Mouse (Mus musculus): ENCODE results near the gene Dtymk. TPM values are rescaled to one million over a fixed set of nuclear protein-coding genes. Genes with fewer than 3 reads are reported as not detected.

The Dtymk gene
- polyA plus RNA-seq, 1 experiment from 2014 or later = 294 TPM

DNA sequence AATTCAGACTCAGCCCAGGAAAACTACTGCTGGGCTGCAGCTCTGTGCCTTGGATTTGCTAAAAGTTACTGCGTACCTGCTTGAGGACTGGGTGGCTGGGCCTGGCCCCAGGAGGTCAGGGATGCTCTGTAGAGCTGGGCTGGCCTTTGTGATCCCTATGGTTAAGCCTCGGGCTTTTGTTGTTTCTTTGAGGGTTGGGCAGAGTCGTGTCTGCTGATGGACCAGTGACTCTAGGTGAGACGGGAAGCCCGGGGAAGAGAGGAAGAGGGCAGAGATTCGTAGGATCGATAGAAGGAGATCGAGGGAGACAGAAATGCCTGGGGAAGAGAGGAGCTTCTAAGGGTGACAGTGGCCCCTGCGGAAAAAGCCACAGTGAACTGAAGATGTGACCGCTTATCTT is 22.9 kb upstream of the Dtymk start, which contains the start of gene D2hgdh:
Gene D2hgdh (plus strand): TSS at position 301 of the 400 bp plus-strand sequence.
- Histone ChIP-seq H3K4me3 (peak within 1 kb of the TSS; percentile 68), H3K36me3 (peaks cover 23% of the 10 kb centered on the region), H3K27ac (replicated peaks) (peak within 1 kb of the TSS; percentile 89), H3K4me1 (peaks cover 20% of the 10 kb centered on the region), H3K9me3 (replicated peaks) (no peaks in the 10 kb centered on the region), H3K27me3 (ENCODE audit: low read depth, poor library complexity, severe bottlenecking) (no peaks in the 10 kb centered on the region)
- 3% methylated on average over 10 of the region's 10 CpGs for WGBS
- DNase-seq (ENCODE audit: low spot score) = no peak

DNA sequence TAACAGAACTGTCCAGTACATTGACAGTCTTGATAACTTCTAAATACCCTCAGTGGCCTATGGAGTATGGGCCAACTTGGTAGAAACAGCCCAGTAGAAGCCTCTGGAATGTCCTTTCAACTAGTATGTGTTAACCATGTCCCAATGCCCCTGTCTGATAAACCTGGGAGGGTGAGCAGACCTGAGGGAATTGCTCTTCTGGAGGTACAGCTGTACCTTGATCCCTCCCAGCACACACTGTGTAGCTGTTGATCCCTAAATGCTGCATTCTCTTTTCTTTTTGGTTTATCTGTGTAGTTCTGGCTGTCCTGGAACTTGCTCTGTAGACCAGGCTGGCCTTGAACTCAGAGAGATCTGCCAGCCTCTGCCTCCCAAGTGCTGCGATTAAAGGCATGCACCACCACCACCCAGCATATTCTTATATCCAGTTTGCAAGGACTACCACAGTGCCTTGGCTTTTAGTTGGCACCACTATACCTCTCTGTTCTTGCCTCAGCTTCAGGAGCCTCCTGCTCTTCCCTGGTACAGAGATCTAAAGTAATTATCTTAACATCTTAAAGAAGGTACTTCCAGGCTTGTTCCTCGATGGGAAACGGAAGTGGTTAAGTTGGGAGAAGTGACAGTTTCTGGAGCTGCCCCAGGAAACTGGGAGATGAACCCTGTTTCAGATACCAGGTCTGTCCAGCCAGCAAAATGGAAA is 22.2 kb upstream of the Dtymk start:
- no peak overlapping the region for H3K4me3 ChIP-seq

DNA sequence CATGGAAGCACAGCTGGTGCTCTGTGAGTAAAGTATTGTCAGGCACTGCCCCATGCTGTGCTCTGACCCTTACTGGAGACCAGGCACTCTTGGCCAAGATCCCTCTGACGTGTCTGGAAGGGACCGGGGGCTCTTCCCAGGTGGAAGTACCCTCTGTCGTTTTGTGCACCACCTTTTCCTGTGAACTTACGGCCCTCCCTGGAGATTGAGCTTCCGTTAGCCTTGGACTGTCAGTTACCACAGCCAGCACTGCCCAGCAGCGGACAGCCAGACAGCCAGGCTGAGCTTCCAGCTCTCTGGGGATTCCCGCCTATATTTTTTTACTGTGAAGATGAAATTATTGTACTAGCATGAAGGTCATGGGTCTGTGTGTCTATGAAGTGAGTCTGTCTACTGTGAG is 17.0 kb upstream of the Dtymk start:
- DNase-seq (ENCODE audit: low spot score) = no peak
- H3K9me3 ChIP-seq (replicated peaks) = no peaks in the 10 kb centered on the region
- no peak overlapping the region for H3K27ac ChIP-seq (replicated peaks)
- no peaks in the 10 kb centered on the region for H3K27me3 ChIP-seq (ENCODE audit: low read depth, poor library complexity, severe bottlenecking)
- H3K4me3 ChIP-seq = no peak overlapping the region
- H3K4me1 ChIP-seq = no peaks in the 10 kb centered on the region
- H3K36me3 ChIP-seq = peaks cover 81% of the 10 kb centered on the region
- WGBS = 89% methylated on average over 7 of the region's 7 CpGs

More for the DNA sequence above, 22.2 kb upstream of the Dtymk start:
- peaks cover 29% of the 10 kb centered on the region for H3K36me3 ChIP-seq
- H3K27ac ChIP-seq (replicated peaks) = peak overlapping the region; percentile 89
- no peaks in the 10 kb centered on the region for H3K27me3 ChIP-seq (ENCODE audit: low read depth, poor library complexity, severe bottlenecking)
- H3K9me3 ChIP-seq (replicated peaks) = no peaks in the 10 kb centered on the region
- 92% methylated on average over 3 of the region's 3 CpGs for WGBS
- DNase-seq (ENCODE audit: low spot score) = no peak
- peaks cover 20% of the 10 kb centered on the region for H3K4me1 ChIP-seq

DNA sequence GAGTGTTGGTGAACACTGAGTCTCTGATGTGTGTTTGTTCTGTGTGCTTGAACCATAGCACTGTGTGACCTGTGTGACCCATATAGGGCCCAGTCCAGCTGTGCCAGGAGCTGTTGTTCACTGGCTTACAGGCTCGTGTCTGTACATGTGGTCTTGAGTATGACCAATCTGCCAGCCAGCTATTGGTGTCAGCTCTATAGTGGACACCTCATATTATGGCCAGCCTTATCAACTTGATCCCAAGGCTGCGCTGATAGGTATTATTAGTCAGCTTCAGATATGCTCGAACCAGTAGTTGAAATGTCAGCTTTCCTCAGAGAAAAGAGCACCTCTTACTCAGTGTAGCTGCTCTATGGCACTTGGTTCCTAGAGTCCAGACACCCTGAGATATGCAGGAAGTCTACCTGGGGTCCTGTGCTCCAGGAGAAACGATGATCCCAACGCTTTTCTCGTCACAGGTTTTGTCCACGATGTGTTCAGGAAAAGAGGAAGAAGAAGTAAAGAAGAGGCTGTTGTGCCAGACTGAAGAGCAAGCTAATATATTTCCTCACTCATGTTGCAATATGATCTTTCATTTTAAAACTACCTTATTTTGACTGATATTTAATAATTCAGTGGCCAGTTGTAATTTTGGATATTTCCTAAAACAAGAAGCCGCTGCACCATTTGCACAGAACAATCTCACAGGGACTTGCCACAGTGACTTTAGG is 16.2 kb upstream of the Dtymk start:
- DNase-seq (ENCODE audit: low spot score) = no peak
- Histone ChIP-seq H3K27ac (replicated peaks) (no peak overlapping the region), H3K27me3 (ENCODE audit: low read depth, poor library complexity, severe bottlenecking) (no peaks in the 10 kb centered on the region), H3K9me3 (replicated peaks) (no peaks in the 10 kb centered on the region), H3K36me3 (peaks cover 88% of the 10 kb centered on the region), H3K4me3 (no peak overlapping the region), H3K4me1 (no peaks in the 10 kb centered on the region)
- WGBS = 92% methylated on average over 8 of the region's 8 CpGs

DNA sequence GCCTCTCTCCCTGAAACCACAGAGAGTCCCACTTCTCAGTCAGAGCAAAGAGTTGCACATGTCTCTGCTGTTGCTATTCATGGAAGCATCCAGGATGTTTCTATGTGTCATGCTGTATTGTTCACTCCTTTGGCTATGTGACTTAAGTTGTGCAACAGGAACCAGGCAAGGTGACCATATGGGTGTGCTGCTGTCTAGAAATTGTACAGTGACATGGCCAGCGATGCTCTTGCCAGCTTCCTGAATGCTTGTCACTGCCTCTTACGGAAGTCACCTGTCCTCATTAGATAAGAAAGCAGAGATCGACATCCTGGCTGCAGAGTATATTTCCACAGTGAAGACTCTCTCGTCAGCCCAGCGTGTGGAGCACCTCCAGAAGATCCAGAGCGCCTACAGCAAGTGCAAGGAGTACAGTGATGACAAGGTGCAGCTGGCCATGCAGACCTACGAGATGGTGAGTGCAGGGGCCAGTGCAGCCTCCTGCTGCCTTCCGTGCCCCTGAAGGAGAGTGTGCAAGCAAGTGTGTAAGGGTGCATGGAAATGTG is 9.8 kb upstream of the Dtymk start:
- H3K27me3 ChIP-seq (ENCODE audit: low read depth, poor library complexity, severe bottlenecking) = no peaks in the 10 kb centered on the region
- H3K4me3 ChIP-seq = no peak overlapping the region
- DNase-seq (ENCODE audit: low spot score) = no peak
- no peaks in the 10 kb centered on the region for H3K4me1 ChIP-seq
- peaks cover 96% of the 10 kb centered on the region for H3K36me3 ChIP-seq
- 92% methylated on average over 8 of the region's 8 CpGs for WGBS
- no peaks in the 10 kb centered on the region for H3K9me3 ChIP-seq (replicated peaks)
- H3K27ac ChIP-seq (replicated peaks) = no peak overlapping the region

DNA sequence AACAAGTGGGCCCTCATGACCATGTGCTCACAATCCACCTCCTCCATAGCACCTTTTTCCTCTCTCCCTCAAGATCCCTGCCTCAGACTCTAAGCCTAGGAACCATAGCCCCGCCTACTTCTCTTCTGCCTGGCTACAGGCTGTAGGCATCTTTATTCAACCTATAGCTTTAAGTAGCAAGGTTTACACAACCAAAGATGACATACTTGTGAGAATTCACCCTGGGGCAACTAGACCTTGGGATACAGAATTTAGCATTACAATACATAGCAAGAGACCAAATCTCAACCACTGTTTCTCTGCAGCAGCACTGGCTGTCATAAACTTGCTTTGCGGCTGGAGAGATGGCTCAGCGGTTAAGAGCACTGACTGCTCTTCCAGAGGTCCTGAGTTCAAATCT is 8.3 kb upstream of the Dtymk start:
- no peak for DNase-seq (ENCODE audit: low spot score)
- no peak overlapping the region for H3K4me3 ChIP-seq
- 94% methylated on average over 3 of the region's 3 CpGs for WGBS
- H3K9me3 ChIP-seq (replicated peaks) = no peaks in the 10 kb centered on the region
- no peaks in the 10 kb centered on the region for H3K27me3 ChIP-seq (ENCODE audit: low read depth, poor library complexity, severe bottlenecking)
- no peak overlapping the region for H3K27ac ChIP-seq (replicated peaks)
- H3K4me1 ChIP-seq = peaks cover 6% of the 10 kb centered on the region
- H3K36me3 ChIP-seq = peaks cover 93% of the 10 kb centered on the region

DNA sequence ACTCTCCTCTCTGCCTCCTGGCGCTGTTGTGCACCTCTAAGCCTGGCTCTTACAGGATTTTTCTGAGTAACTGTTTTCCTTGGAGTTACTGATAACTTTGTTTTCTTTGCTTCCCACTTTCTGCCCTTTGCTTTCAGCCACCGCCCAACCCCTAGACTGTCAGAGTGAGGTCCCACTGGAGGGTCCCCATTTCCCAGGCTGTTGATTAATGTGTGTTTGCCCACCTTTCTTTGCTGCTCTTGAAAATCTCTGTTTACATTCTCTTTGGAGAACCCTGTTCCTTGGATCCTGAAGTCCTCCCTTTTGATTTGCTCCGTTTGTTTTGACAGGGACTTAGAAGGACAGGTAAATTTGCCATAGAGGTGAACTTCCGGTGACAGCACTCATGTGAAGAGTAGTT is 7.1 kb upstream of the Dtymk start:
- Histone ChIP-seq H3K9me3 (replicated peaks) (no peaks in the 10 kb centered on the region), H3K27me3 (ENCODE audit: low read depth, poor library complexity, severe bottlenecking) (no peaks in the 10 kb centered on the region), H3K36me3 (peaks cover 82% of the 10 kb centered on the region), H3K4me1 (peaks cover 15% of the 10 kb centered on the region), H3K27ac (replicated peaks) (no peak overlapping the region), H3K4me3 (no peak overlapping the region)
- 95% methylated on average over 4 of the region's 4 CpGs for WGBS
- DNase-seq (ENCODE audit: low spot score) = no peak

DNA sequence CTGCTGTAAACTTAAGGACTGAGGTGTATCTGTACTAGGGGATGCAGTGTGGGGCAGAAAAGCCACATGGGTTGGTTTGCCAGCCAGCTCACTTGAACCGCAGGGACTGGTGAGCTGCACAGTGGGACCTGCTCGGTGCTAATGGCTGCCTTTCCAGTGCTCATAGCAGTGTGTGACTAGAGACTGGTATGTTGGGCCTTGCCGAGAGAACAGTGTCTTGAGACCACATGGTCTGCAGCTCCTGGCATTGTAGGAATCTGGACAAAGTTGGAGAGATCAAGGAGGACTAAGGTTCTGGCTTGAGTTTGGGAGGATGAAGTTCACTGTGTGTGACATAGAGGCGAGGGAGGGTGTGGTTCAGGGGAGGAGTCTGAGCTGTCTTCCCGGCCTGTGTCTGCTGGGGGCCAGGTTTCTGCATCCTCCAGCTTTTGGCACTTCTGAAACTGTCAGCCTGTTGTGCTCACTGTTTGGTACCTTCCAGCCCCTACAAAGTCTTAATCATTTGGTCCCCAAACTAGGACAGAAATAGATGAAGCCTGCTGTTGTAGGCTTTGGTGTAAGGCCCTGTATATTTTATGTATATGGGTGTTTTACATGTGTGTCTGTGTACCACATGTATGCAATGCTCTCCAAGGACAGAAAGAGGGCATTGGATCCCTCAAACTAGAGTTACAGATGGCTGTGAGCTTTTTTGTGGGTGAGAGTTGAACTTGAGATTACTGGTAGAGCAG is 3.7 kb upstream of the Dtymk start:
- no peak overlapping the region for H3K27ac ChIP-seq (replicated peaks)
- no peak for DNase-seq (ENCODE audit: low spot score)
- WGBS = 84% methylated on average over 5 of the region's 5 CpGs
- H3K4me3 ChIP-seq = peak overlapping the region; percentile 86; the same call in 1 of the 2 replicates
- no peaks in the 10 kb centered on the region for H3K27me3 ChIP-seq (ENCODE audit: low read depth, poor library complexity, severe bottlenecking)
- H3K9me3 ChIP-seq (replicated peaks) = no peaks in the 10 kb centered on the region
- H3K4me1 ChIP-seq = peaks cover 41% of the 10 kb centered on the region
- peaks cover 51% of the 10 kb centered on the region for H3K36me3 ChIP-seq

DNA sequence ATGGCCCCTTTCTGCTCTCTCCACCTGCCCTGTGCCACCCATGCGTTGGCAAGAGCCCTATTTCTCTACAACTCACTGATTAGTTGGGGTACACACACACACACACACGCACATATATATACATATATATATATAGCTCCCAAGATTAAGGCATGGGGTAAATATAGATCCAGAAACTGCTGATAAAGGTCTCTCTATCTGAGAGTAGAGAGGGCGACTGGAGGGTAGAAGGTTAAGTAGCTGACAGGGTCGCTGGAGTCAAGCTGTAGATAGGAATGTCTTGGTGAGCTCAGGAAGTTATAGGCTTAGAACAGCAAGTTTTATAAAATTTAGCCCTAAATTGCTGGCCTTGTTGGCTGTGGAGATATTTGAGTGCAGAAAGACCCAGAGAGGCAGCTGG is 3.1 kb upstream of the Dtymk start:
- Histone ChIP-seq H3K36me3 (peaks cover 52% of the 10 kb centered on the region), H3K9me3 (replicated peaks) (no peaks in the 10 kb centered on the region), H3K27me3 (ENCODE audit: low read depth, poor library complexity, severe bottlenecking) (no peaks in the 10 kb centered on the region), H3K4me1 (peaks cover 41% of the 10 kb centered on the region), H3K4me3 (peak overlapping the region; percentile 86), H3K27ac (replicated peaks) (peak overlapping the region; percentile 98; the same call in 1 of the 2 replicates)
- WGBS = 82% methylated on average over 4 of the region's 4 CpGs
- no peak for DNase-seq (ENCODE audit: low spot score)

DNA sequence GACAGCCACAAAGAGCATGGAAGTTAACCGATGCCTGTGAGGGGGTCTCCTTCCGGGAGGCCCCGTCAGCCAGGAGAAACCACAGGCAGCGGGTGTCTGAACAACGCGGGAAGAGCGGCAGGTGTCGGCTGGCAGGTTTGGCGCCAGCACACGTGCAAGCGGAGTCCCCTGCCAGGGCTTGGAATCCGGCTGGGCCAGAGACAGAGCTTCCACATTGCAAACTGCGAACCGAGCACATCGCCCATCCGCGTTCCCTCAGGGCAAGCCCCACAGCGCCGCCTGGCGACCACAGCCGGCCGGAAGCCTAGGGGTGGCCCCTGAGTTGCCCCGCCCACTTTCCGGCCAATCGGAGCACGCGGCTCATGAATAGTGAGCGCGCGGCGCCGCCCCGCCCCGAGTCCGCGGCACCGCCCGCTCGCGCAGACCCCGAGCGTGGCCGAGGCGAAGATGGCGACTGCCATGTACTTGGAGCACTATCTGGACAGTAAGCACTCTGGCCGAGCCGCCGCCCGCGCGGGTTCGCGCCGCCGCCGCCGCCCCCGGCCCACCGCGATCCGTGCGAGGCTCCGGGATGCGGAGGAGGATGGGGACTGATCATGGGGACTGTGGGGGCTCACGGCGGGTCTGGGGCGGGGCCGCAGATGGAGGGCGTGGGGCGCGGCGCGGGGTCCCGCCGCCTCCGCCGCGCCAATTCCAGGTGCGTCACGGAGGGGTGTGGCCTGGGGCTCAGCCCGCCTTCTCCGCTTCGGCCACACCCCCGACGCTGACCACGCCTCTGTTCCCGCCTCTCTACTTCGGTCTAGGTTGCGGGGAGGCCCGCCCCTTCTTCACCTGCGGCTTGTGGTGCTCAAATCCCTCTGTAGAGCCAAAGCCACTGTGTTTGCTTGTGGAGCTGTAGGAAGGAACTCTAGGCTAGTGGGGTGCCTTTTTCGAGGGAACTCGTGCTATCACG is 2.1 kb upstream of the Dtymk start, which contains the start of gene Ing5:
Gene Ing5 (plus strand): TSS at position 410 of the 952 bp plus-strand sequence.
- Histone ChIP-seq H3K27me3 (ENCODE audit: low read depth, poor library complexity, severe bottlenecking) (no peaks in the 10 kb centered on the region), H3K4me3 (peak within 1 kb of the TSS; percentile 86), H3K27ac (replicated peaks) (peak within 1 kb of the TSS; percentile 98), H3K36me3 (peaks cover 53% of the 10 kb centered on the region), H3K9me3 (replicated peaks) (no peaks in the 10 kb centered on the region), H3K4me1 (peaks cover 41% of the 10 kb centered on the region)
- under 1% methylated on average over 92 of the region's 94 CpGs for WGBS
- peak; percentile 99 for DNase-seq (ENCODE audit: low spot score)

DNA sequence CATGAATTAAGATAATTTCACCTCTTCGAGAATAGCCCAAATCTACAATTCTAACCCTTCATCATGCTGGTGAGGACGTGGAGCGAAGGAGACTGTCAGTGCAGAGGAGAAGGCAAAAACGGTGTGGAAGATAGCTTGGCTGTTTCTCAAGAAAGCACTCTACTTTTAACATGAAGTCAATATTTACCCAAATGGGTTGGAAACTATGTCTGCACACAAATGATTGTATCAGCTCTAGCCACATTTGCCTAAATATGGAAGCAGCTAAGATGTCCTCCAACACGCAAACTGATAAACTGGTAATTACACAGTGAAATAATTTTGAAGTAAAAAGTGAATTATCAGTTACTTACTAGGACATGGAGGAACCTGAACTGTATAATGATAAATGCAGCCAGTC is 1.0 kb upstream of the Dtymk start:
- no peak for DNase-seq (ENCODE audit: low spot score)
- WGBS = 84% methylated on average over 5 of the region's 5 CpGs
- no peaks in the 10 kb centered on the region for H3K27me3 ChIP-seq (ENCODE audit: low read depth, poor library complexity, severe bottlenecking)
- H3K4me1 ChIP-seq = peaks cover 44% of the 10 kb centered on the region
- peak overlapping the region; percentile 86 for H3K4me3 ChIP-seq
- no peaks in the 10 kb centered on the region for H3K9me3 ChIP-seq (replicated peaks)
- peaks cover 53% of the 10 kb centered on the region for H3K36me3 ChIP-seq
- peak overlapping the region; percentile 98 for H3K27ac ChIP-seq (replicated peaks)

All from midbrain, embryonic 10.5 days (tissue).